30 mouse cellular contexts compared by ENCODE assay signal in the genomic region with DNA sequence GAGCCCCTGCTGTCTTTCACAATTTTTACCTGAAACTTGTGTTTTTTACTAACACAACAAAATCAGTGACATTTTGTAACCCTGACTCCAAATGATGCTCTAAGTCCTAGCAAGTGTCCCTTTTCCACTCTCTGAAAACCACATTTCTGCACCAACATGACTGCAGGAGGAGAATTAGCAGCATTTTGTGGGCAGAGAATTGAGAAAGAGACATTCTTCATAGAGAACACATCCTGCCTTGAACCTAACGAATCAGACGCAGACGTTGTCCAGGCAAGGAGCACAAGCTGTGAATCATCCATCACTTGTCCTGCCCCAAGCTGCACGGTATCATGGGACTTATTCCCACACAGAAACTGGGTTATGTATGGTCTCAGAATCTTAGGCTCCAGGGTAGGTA. TPM values are rescaled to one million over a fixed set of nuclear protein-coding genes. Genes with fewer than 3 reads are reported as not detected.
DNase-seq lines count a peak whose midpoint lies in the region; ATAC-seq and TF ChIP-seq lines count a peak whose summit lies in the region.
"Had no signal": no experiment of that assay in that cellular context is flagged by ENCODE, and none has a peak within 500 bp of the region (broad histone marks: within the 10 kb centered on the region; RNA-seq: fewer than 3 reads in every experiment).

No protein-coding gene starts in this region.

- H3ac ChIP-seq in myocyte (ENCODE audit: control insufficient read depth, insufficient read length): no peak overlapping the region

- no peak for TF ChIP-seq POLR2A in myocyte (IDR thresholded peaks at IDR 0.05; ENCODE audit: insufficient read length, low read depth)

- no peak overlapping the region for H3K9ac ChIP-seq in midbrain, embryonic 16.5 days (ENCODE audit: low read depth, low read length)
- H3K9ac ChIP-seq: embryonic facial prominence, embryonic 13.5 days; forebrain, embryonic 13.5 days; heart, embryonic 12.5 days; heart, embryonic 15.5 days; hindbrain, embryonic 12.5 days; hindbrain, embryonic 15.5 days had no signal

- WGBS in midbrain, embryonic 16.5 days: 90% methylated on average over 4 of the region's 4 CpGs

- H3K4me3 ChIP-seq in myocyte: no peak overlapping the region
- H3K4me3 ChIP-seq in midbrain, embryonic 16.5 days (ENCODE audit: low read depth, low read length): no peak overlapping the region
- H3K4me3 ChIP-seq: embryonic facial prominence, embryonic 10.5 days; embryonic facial prominence, embryonic 13.5 days; erythroblast, embryonic 14.5 days; forebrain, embryonic 10.5 days; forebrain, embryonic 13.5 days; heart, embryonic 12.5 days; heart, embryonic 15.5 days; hindbrain, embryonic 12.5 days; hindbrain, embryonic 15.5 days had no signal

- no peaks in the 10 kb centered on the region for H3K9me3 ChIP-seq in midbrain, embryonic 16.5 days (replicated peaks; ENCODE audit: control insufficient read depth, low read length, poor library complexity, severe bottlenecking)
- H3K9me3 ChIP-seq: forebrain, embryonic 13.5 days; hindbrain, embryonic 15.5 days had no signal

- no peak for ATAC-seq in midbrain, embryonic 16.5 days
- ATAC-seq: forebrain, embryonic 13.5 days; forebrain, embryonic 16.5 days had no signal

- no peaks in the 10 kb centered on the region for H3K27me3 ChIP-seq in myocyte (ENCODE audit: control insufficient read depth, insufficient read depth, insufficient read length)
- no peaks in the 10 kb centered on the region for H3K27me3 ChIP-seq in midbrain, embryonic 16.5 days (ENCODE audit: control insufficient read depth, insufficient read depth, low read depth, low read length)
- H3K27me3 ChIP-seq: embryonic facial prominence, embryonic 13.5 days; forebrain, embryonic 13.5 days; heart, embryonic 12.5 days; heart, embryonic 15.5 days; hindbrain, embryonic 12.5 days; hindbrain, embryonic 15.5 days had no signal

- H3K4me1 ChIP-seq in midbrain, embryonic 16.5 days (ENCODE audit: control insufficient read depth, insufficient read depth, low read length): no peaks in the 10 kb centered on the region
- H3K4me1 ChIP-seq: embryonic facial prominence, embryonic 10.5 days; embryonic facial prominence, embryonic 13.5 days; forebrain, embryonic 10.5 days; forebrain, embryonic 13.5 days; heart, embryonic 12.5 days; heart, embryonic 15.5 days; hindbrain, embryonic 12.5 days; hindbrain, embryonic 15.5 days had no signal

- H3K79me2 ChIP-seq in myocyte (ENCODE audit: control insufficient read depth, insufficient read depth): no peaks in the 10 kb centered on the region

- H3K4me2 ChIP-seq in myocyte (ENCODE audit: low read depth): no peak overlapping the region
- H3K4me2 ChIP-seq in midbrain, embryonic 16.5 days (ENCODE audit: low read length): no peak overlapping the region
- H3K4me2 ChIP-seq: embryonic facial prominence, embryonic 13.5 days; forebrain, embryonic 13.5 days; heart, embryonic 12.5 days; heart, embryonic 15.5 days; hindbrain, embryonic 12.5 days; hindbrain, embryonic 15.5 days had no signal

- no peak overlapping the region for H3K27ac ChIP-seq in midbrain, embryonic 16.5 days (ENCODE audit: low read length)
- H3K27ac ChIP-seq: embryonic facial prominence, embryonic 10.5 days; embryonic facial prominence, embryonic 13.5 days; forebrain, embryonic 10.5 days; forebrain, embryonic 13.5 days; heart, embryonic 15.5 days; hindbrain, embryonic 12.5 days; hindbrain, embryonic 15.5 days had no signal

- peak; percentile 42 for DNase-seq in heart, adult 11 months
- DNase-seq in heart, postnatal 14 days: no peak
- DNase-seq in 3134 (ENCODE audit: extremely low read depth, insufficient read length, low spot score): peak; percentile 65
- DNase-seq in Muller cell, postnatal 12 days (ENCODE audit: inconsistent ontology term): peak; percentile 66
- DNase-seq in cerebellum, postnatal 36 days: no peak
- DNase-seq: adrenal gland, adult 2 months; adrenal gland, postnatal 14 days; cerebellum, adult 11 months; cerebellum, adult 2 months; cerebellum, adult 9-11 months; cerebellum, postnatal 25 days; embryo, embryonic 11 days; gastrocnemius, postnatal 10 days; gastrocnemius, postnatal 36 days; heart, postnatal 10 days had no signal

- intact Hi-C loops in heart, postnatal 14 days (cut with DNase I): no loop called here

- H3K36me3 ChIP-seq in myocyte (ENCODE audit: control insufficient read depth, insufficient read depth): no peaks in the 10 kb centered on the region
- H3K36me3 ChIP-seq in midbrain, embryonic 16.5 days (ENCODE audit: control insufficient read depth, insufficient read depth, low read length): no peaks in the 10 kb centered on the region
- H3K36me3 ChIP-seq: embryonic facial prominence, embryonic 10.5 days; embryonic facial prominence, embryonic 13.5 days; forebrain, embryonic 10.5 days; heart, embryonic 12.5 days; heart, embryonic 15.5 days; hindbrain, embryonic 12.5 days; hindbrain, embryonic 15.5 days had no signal

TF ChIP-seq in myocyte, 11 proteins besides CTCF, POLR2A, EP300 and RAD21:
- TF ChIP-seq MAX (IDR thresholded peaks at IDR 0.05; ENCODE audit: low read depth) (no peak), CEBPB (IDR thresholded peaks at IDR 0.05; ENCODE audit: insufficient read depth, poor library complexity, severe bottlenecking) (0 out of 2 replicates have a peak, but pooled peaks have one; percentile 7), POLR2AphosphoS2 (IDR thresholded peaks at IDR 0.05; ENCODE audit: insufficient read length, low read depth) (no peak), SRF (IDR thresholded peaks at IDR 0.05; ENCODE audit: control insufficient read depth, insufficient read length, low read depth) (no peak), TCF12 (IDR thresholded peaks at IDR 0.05; ENCODE audit: insufficient read depth, poor library complexity, severe bottlenecking) (no peak), TCF3 (IDR thresholded peaks at IDR 0.05; ENCODE audit: insufficient read length, low read depth) (no peak), REST (IDR thresholded peaks at IDR 0.05; ENCODE audit: insufficient read depth, insufficient read length) (no peak), E2F4 (IDR thresholded peaks at IDR 0.05; ENCODE audit: insufficient read depth) (no peak)

RNA-seq across cellular contexts. Expression of a gene that starts 38.7 kb away (rescaled TPM):
- total RNA-seq in heart, postnatal 14 days (2021): not detected
- 1.8 TPM for polyA plus RNA-seq in myocyte (2012; fragmentation: generic; extraction: Trizol)
- polyA plus RNA-seq in midbrain, embryonic 16.5 days (2015; fragmentation: Nextera tagmentation; extraction: Ambion mirVana): 1.0 and 1.2 TPM in 2 replicates
- total RNA-seq: adrenal gland, adult 2 months; adrenal gland, postnatal 14 days; gastrocnemius, adult 18-20 months; gastrocnemius, postnatal 10 days; gastrocnemius, postnatal 36 days; heart, adult 8-10 months; heart, postnatal 10 days; hematopoietic stem cell, adult 5-6 weeks had no signal
- polyA plus RNA-seq: hindbrain, embryonic 12.5 days had no signal

Comparison
In these comparisons a context has a peak if more than half of its experiments do, and no peak if none do; other contexts are left out.
1. DNase-seq: peak in heart, adult 11 months (single experiment), 3134 (single experiment) and Muller cell, postnatal 12 days (single experiment); none in heart, postnatal 14 days (0 of 2) and cerebellum, postnatal 36 days (0 of 2).